Mouse (Mus musculus) hindbrain, embryonic 16.5 days (tissue): ENCODE data around the gene Traf3. TPM values are rescaled to one million over a fixed set of nuclear protein-coding genes. Genes with fewer than 3 reads are reported as not detected.

Experiments used
- ATAC-seq: fragments of 200-750 bp; cut with Nextera tagmentation; 2 replicates; pipeline ENCODE4 v1.8.0; 2017; ENCODE audit warnings: moderate TSS enrichment, moderate library complexity
- H3K27ac ChIP-seq: fragments of 300-500 bp; sonication (generic); 2 replicates; pipeline ENCODE4 v1.5.1; 2014; ENCODE audit warnings: low read depth, mild to moderate bottlenecking, control low read depth, low read length, moderate library complexity
- H3K27me3 ChIP-seq: fragments of 300-500 bp; sonication (generic); replicated peaks from 2 replicates; pipeline ENCODE4 v1.6.1; 2014; ENCODE audit warnings: low read length; ENCODE audit not compliant: control insufficient read depth, insufficient read depth
- H3K36me3 ChIP-seq: fragments of 300-500 bp; sonication (generic); 2 replicates; pipeline ENCODE4 v1.6.1; 2014; ENCODE audit warnings: mild to moderate bottlenecking, low read length, moderate library complexity, mixed read lengths; ENCODE audit not compliant: control insufficient read depth, insufficient read depth
- H3K4me1 ChIP-seq: fragments of 300-500 bp; sonication (generic); 2 replicates; pipeline ENCODE4 v1.6.1; 2014; ENCODE audit warnings: low read depth, low read length; ENCODE audit not compliant: control insufficient read depth, insufficient read depth
- H3K4me2 ChIP-seq: fragments of 300-500 bp; sonication (generic); 2 replicates; pipeline ENCODE4 v1.6.1; 2014; ENCODE audit warnings: mild to moderate bottlenecking, low read length, control low read depth, moderate library complexity
- H3K4me3 ChIP-seq: fragments of 300-500 bp; sonication (generic); 2 replicates; pipeline ENCODE4 v1.5.1; 2014; ENCODE audit warnings: mild to moderate bottlenecking, low read length, control low read depth, moderate library complexity
- H3K9ac ChIP-seq: fragments of 300-500 bp; sonication (generic); 2 replicates; pipeline ENCODE4 v1.6.1; 2014; ENCODE audit warnings: low read depth, mild to moderate bottlenecking, control low read depth, low read length, moderate library complexity
- H3K9me3 ChIP-seq: fragments of 300-500 bp; sonication (generic); 2 replicates; pipeline ENCODE4 v1.6.1; 2014; ENCODE audit warnings: mild to moderate bottlenecking, low read length, moderate library complexity; ENCODE audit not compliant: control insufficient read depth
- WGBS: fragments of 180-500 bp; shearing (Covaris S2); extraction: QIAGEN DNeasy Blood & Tissue Kit; methylation state at CpG from one replicate; pipeline ENCODE4 v1.1.7; 2014; 5-methylcytosine and 5-hydroxymethylcytosine counted together
- polyA plus RNA-seq: library from polyadenylated mRNA; unstranded; fragments of >200 nt; fragmentation: Nextera tagmentation; extraction: Ambion mirVana; gene quantifications from 2 replicates; pipeline ENCODE4 v1.2.1, GENCODE M21; 2015

Gene Traf3
- polyA plus RNA-seq, 1 experiment from 2014 or later, result 15.9 TPM

DNA sequence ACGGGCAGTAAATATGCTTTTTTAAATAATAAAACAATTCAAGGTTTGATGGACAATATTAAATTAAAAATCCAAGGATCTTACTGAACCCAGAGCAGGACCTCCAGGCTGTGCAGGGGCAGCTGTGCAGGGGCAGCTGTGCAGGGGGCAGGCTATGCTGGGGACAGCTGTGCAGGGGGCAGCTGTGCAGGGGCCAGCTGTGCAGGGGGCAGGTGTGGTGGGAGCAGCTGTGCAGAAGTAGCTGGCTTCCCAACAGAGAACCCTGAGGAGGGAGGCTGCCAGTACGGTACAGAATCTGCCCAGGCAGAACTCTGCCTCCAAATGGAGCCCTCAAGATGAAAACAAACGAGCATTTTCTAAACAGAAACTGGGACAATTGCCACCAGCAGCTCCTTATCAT, 30.2 kb upstream of the Traf3 start:
- 73% methylated on average over 3 of the region's 3 CpGs for WGBS

GRCm38 (mm10) chr12:111137079-111137478, 29.1 kb upstream of the Traf3 start:
- H3K27ac ChIP-seq, result no peak overlapping the region
- H3K9ac ChIP-seq, result no peak overlapping the region
- ATAC-seq, result no peak
- WGBS, result 79% methylated on average over 2 of the region's 2 CpGs
- H3K36me3 ChIP-seq, result no peaks in the 10 kb centered on the region
- no peak overlapping the region for H3K4me2 ChIP-seq
- H3K9me3 ChIP-seq, result no peaks in the 10 kb centered on the region
- H3K4me1 ChIP-seq, result no peaks in the 10 kb centered on the region; the same call in 1 of the 2 replicates
- H3K27me3 ChIP-seq, result no peaks in the 10 kb centered on the region
- H3K4me3 ChIP-seq, result no peak overlapping the region

More for the DNA sequence above, 30.2 kb upstream of the Traf3 start:
- Histone ChIP-seq H3K4me1 (no peaks in the 10 kb centered on the region; the same call in 1 of the 2 replicates), H3K27me3 (no peaks in the 10 kb centered on the region), H3K27ac (no peak overlapping the region), H3K9me3 (no peaks in the 10 kb centered on the region), H3K36me3 (no peaks in the 10 kb centered on the region), H3K4me3 (no peak overlapping the region), H3K9ac (no peak overlapping the region), H3K4me2 (no peak overlapping the region)
- no peak for ATAC-seq

- H3K36me3 ChIP-seq, result no peaks in the 10 kb centered on the region
- H3K27ac ChIP-seq, result peak overlapping the region; percentile 74
- no peaks in the 10 kb centered on the region for H3K27me3 ChIP-seq
- H3K4me3 ChIP-seq, result no peak overlapping the region
- 6% methylated on average over 12 of the region's 12 CpGs for WGBS
- peaks cover 17% of the 10 kb centered on the region for H3K4me1 ChIP-seq
- H3K4me2 ChIP-seq, result peak overlapping the region; percentile 11
- no peaks in the 10 kb centered on the region for H3K9me3 ChIP-seq
- peak; percentile 84 for ATAC-seq
- H3K9ac ChIP-seq, result no peak overlapping the region; the same call in 1 of the 2 replicates
Observed at GRCm38 (mm10) chr12:111143005-111143508, 23.1 kb upstream of the Traf3 start.

- Histone ChIP-seq H3K9me3 (no peaks in the 10 kb centered on the region), H3K9ac (no peak overlapping the region; the same call in 1 of the 2 replicates), H3K36me3 (no peaks in the 10 kb centered on the region), H3K27me3 (no peaks in the 10 kb centered on the region), H3K4me1 (peaks cover 17% of the 10 kb centered on the region), H3K4me3 (no peak overlapping the region), H3K4me2 (peak overlapping the region; percentile 11), H3K27ac (peak overlapping the region; percentile 74)
- peak; percentile 59 for ATAC-seq
- WGBS, result 48% methylated on average over 16 of the region's 16 CpGs
Observed at GRCm38 (mm10) chr12:111143509-111144063, 22.6 kb upstream of the Traf3 start.

GRCm38 (mm10) chr12:111144598-111144997, 21.6 kb upstream of the Traf3 start:
- no peak overlapping the region for H3K4me2 ChIP-seq
- H3K9ac ChIP-seq, result no peak overlapping the region; the same call in 1 of the 2 replicates
- H3K9me3 ChIP-seq, result no peaks in the 10 kb centered on the region
- H3K4me3 ChIP-seq, result no peak overlapping the region
- no peak overlapping the region for H3K27ac ChIP-seq
- H3K36me3 ChIP-seq, result no peaks in the 10 kb centered on the region
- no peak for ATAC-seq
- 98% methylated on average over 2 of the region's 2 CpGs for WGBS
- H3K27me3 ChIP-seq, result no peaks in the 10 kb centered on the region
- H3K4me1 ChIP-seq, result peaks cover 17% of the 10 kb centered on the region

DNA sequence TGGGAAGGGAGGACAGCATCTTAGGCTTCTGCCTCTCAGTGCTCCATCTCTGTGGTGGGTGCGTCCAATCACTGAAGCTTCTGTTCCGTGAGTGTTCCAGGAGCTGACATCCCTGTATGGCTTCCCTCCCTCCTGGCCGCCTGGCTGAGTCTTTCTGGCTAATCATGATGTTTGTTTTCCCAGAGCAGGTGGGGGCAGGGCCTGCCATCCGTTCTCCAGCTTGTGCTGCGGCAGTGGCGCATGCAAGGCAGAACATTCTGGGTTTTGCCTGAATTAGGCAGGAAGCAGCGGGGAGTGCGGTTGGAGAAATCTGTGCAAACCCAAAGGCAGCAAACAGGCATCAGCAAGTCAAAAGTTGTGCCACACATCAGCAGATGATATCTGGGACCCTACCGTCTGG, 20.9 kb upstream of the Traf3 start:
- Histone ChIP-seq H3K4me3 (no peak overlapping the region), H3K36me3 (no peaks in the 10 kb centered on the region), H3K9ac (peak overlapping the region; percentile 50), H3K27me3 (no peaks in the 10 kb centered on the region), H3K4me2 (peak overlapping the region; percentile 24), H3K27ac (peak overlapping the region; percentile 19; the same call in 1 of the 2 replicates), H3K4me1 (peaks cover 17% of the 10 kb centered on the region), H3K9me3 (no peaks in the 10 kb centered on the region)
- 36% methylated on average over 9 of the region's 9 CpGs for WGBS
- no peak for ATAC-seq

DNA sequence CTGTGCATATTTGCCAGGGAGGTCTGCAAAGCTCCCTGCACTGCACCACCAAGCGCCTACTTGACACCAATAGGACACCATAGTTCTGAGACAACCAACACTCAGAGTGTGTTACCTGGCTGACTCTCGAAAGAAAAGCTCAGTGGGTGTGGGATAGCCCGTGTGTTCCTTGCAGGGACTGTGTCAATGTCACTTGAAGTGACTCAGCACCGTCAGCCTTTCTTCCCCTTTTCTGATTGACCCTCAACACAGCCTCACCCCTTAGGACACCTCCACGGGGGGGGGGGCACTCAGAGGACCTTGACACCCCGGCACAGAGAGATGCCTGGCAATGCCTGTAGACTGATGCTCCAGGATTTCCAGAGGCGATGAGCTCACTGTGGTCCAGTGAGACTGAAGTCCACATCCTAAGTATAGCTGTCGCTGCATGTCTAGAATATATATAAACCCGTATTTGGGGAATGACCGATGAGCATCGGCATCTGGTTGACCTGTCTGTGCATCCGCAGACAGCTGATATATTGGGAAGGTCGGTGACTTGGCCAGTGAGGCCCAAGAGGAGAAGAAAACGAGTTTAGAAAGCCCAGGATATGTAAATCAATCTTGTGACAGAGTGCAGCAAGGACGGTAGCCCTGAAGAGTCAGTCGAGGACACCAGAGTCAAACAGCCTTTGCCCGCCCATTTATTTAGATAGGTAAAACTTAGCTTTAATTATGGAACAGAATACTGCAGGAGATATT, 16.5 kb upstream of the Traf3 start:
- Histone ChIP-seq H3K27ac (no peak overlapping the region), H3K4me1 (peaks cover 16% of the 10 kb centered on the region), H3K4me3 (no peak overlapping the region), H3K9ac (no peak overlapping the region), H3K36me3 (no peaks in the 10 kb centered on the region), H3K4me2 (no peak overlapping the region), H3K27me3 (no peaks in the 10 kb centered on the region), H3K9me3 (no peaks in the 10 kb centered on the region)
- ATAC-seq, result no peak
- 64% methylated on average over 17 of the region's 17 CpGs for WGBS

DNA sequence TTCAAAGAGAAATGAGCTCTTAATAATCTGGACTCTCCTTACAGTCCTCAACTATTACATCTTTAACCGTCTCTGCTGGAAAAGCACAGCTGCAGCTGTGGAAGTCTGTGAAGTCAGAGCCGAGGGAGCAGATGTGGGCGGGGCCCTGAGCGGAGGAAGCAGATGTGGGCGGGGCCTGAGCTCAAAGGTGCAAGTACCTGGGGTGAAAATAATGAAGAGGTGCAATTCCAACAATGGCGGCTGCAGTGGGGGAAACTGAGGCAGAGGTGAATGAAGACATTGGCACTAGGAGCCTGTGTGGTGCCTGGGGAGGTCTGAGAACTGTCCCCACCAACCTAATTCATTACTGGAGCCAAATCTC, 16.0 kb upstream of the Traf3 start:
- Histone ChIP-seq H3K27me3 (no peaks in the 10 kb centered on the region), H3K27ac (no peak overlapping the region), H3K9me3 (no peaks in the 10 kb centered on the region), H3K4me1 (peaks cover 12% of the 10 kb centered on the region), H3K4me3 (no peak overlapping the region), H3K4me2 (no peak overlapping the region), H3K9ac (no peak overlapping the region), H3K36me3 (no peaks in the 10 kb centered on the region)
- no peak for ATAC-seq
- WGBS, result 16% methylated on average over 6 of the region's 6 CpGs

- Histone ChIP-seq H3K9ac (no peak overlapping the region), H3K4me3 (no peak overlapping the region), H3K27ac (no peak overlapping the region), H3K9me3 (no peaks in the 10 kb centered on the region), H3K36me3 (no peaks in the 10 kb centered on the region), H3K4me2 (no peak overlapping the region), H3K27me3 (no peaks in the 10 kb centered on the region), H3K4me1 (peaks cover 5% of the 10 kb centered on the region)
- WGBS, result 85% methylated on average over 5 of the region's 5 CpGs
- ATAC-seq, result no peak
Observed at GRCm38 (mm10) chr12:111151422-111152156, 14.6 kb upstream of the Traf3 start.
